Mouse (Mus musculus): Measurements from ENCODE around the gene Ttll12. TPM values are rescaled to one million over a fixed set of nuclear protein-coding genes. Genes with fewer than 3 reads are reported as not detected.

The Ttll12 gene
- polyA plus RNA-seq, 1 experiment: 56.6 TPM

GRCm38 (mm10) chr15:83532606-83533005 lies 62.4 kb downstream of the Ttll12 start:
- no peak for DNase-seq (ENCODE audit: low read depth)
- TF ChIP-seq POLR2A (IDR thresholded peaks at IDR 0.05; ENCODE audit: borderline replicate concordance, extremely low read depth, insufficient read depth, insufficient read length, poor library complexity, severe bottlenecking) (no peak), CTCF (IDR thresholded peaks at IDR 0.05; ENCODE audit: borderline replicate concordance, extremely low read depth, insufficient read depth, insufficient read length) (no peak)

- TF ChIP-seq CTCF (IDR thresholded peaks at IDR 0.05; ENCODE audit: borderline replicate concordance, extremely low read depth, insufficient read depth, insufficient read length) (peak; percentile 40; the same call in 1 of the 2 replicates), POLR2A (IDR thresholded peaks at IDR 0.05; ENCODE audit: borderline replicate concordance, extremely low read depth, insufficient read depth, insufficient read length, poor library complexity, severe bottlenecking) (no peak)
- DNase-seq (ENCODE audit: low read depth): no peak
Observed at GRCm38 (mm10) chr15:83531961-83532469, 62.9 kb downstream of the Ttll12 start.

- TF ChIP-seq POLR2A (IDR thresholded peaks at IDR 0.05; ENCODE audit: borderline replicate concordance, extremely low read depth, insufficient read depth, insufficient read length, poor library complexity, severe bottlenecking): no peak
- TF ChIP-seq CTCF (IDR thresholded peaks at IDR 0.05; ENCODE audit: borderline replicate concordance, extremely low read depth, insufficient read depth, insufficient read length): no peak
- no peak for DNase-seq (ENCODE audit: low read depth)
Observed at GRCm38 (mm10) chr15:83530688-83531087, 64.3 kb downstream of the Ttll12 start.

- TF ChIP-seq CTCF (IDR thresholded peaks at IDR 0.05; ENCODE audit: borderline replicate concordance, extremely low read depth, insufficient read depth, insufficient read length) (no peak), POLR2A (IDR thresholded peaks at IDR 0.05; ENCODE audit: borderline replicate concordance, extremely low read depth, insufficient read depth, insufficient read length, poor library complexity, severe bottlenecking) (no peak)
- no peak for DNase-seq (ENCODE audit: low read depth)
Observed at GRCm38 (mm10) chr15:83530233-83530632, 64.7 kb downstream of the Ttll12 start.

- TF ChIP-seq CTCF (IDR thresholded peaks at IDR 0.05; ENCODE audit: borderline replicate concordance, extremely low read depth, insufficient read depth, insufficient read length): no peak
- TF ChIP-seq POLR2A (IDR thresholded peaks at IDR 0.05; ENCODE audit: borderline replicate concordance, extremely low read depth, insufficient read depth, insufficient read length, poor library complexity, severe bottlenecking): no peak
- no peak for DNase-seq (ENCODE audit: low read depth)
Observed at GRCm38 (mm10) chr15:83529765-83530164, 65.2 kb downstream of the Ttll12 start.

GRCm38 (mm10) chr15:83528892-83529291 lies 66.1 kb downstream of the Ttll12 start:
- no peak for DNase-seq (ENCODE audit: low read depth)
- TF ChIP-seq POLR2A (IDR thresholded peaks at IDR 0.05; ENCODE audit: borderline replicate concordance, extremely low read depth, insufficient read depth, insufficient read length, poor library complexity, severe bottlenecking) (no peak), CTCF (IDR thresholded peaks at IDR 0.05; ENCODE audit: borderline replicate concordance, extremely low read depth, insufficient read depth, insufficient read length) (no peak)

- no peak for DNase-seq (ENCODE audit: low read depth)
- TF ChIP-seq CTCF (IDR thresholded peaks at IDR 0.05; ENCODE audit: borderline replicate concordance, extremely low read depth, insufficient read depth, insufficient read length): no peak
- no peak for TF ChIP-seq POLR2A (IDR thresholded peaks at IDR 0.05; ENCODE audit: borderline replicate concordance, extremely low read depth, insufficient read depth, insufficient read length, poor library complexity, severe bottlenecking)
Observed at GRCm38 (mm10) chr15:83527747-83528146, 67.2 kb downstream of the Ttll12 start.

- DNase-seq (ENCODE audit: low read depth): peak; percentile 12
- no peak for TF ChIP-seq POLR2A (IDR thresholded peaks at IDR 0.05; ENCODE audit: borderline replicate concordance, extremely low read depth, insufficient read depth, insufficient read length, poor library complexity, severe bottlenecking)
- TF ChIP-seq CTCF (IDR thresholded peaks at IDR 0.05; ENCODE audit: borderline replicate concordance, extremely low read depth, insufficient read depth, insufficient read length): no peak
Observed at GRCm38 (mm10) chr15:83527092-83527437, 67.9 kb downstream of the Ttll12 start.

- no peak for TF ChIP-seq CTCF (IDR thresholded peaks at IDR 0.05; ENCODE audit: borderline replicate concordance, extremely low read depth, insufficient read depth, insufficient read length)
- no peak for TF ChIP-seq POLR2A (IDR thresholded peaks at IDR 0.05; ENCODE audit: borderline replicate concordance, extremely low read depth, insufficient read depth, insufficient read length, poor library complexity, severe bottlenecking)
- DNase-seq (ENCODE audit: low read depth): peak; percentile 62
Observed at GRCm38 (mm10) chr15:83526424-83527091, 68.4 kb downstream of the Ttll12 start, which contains the start of gene Bik. TSS of gene Bik (plus strand) at chr15:83526862.

Other genes starting within 250 kb of the Ttll12 start
- 40.3 and 43.9 TPM in 2 replicates for gene Arfgap3, start 244.9 kb downstream of the Ttll12 start, polyA plus RNA-seq (2012; rRNA removed)
- gene Pacsin2, start 130.6 kb downstream of the Ttll12 start, polyA plus RNA-seq (2012; rRNA removed): 23.7 and 31.4 TPM in 2 replicates
- 58.1 and 89.6 TPM in 2 replicates for gene Ttll1, start 84.3 kb downstream of the Ttll12 start, polyA plus RNA-seq (2012; rRNA removed)
- gene Bik, start 68.3 kb downstream of the Ttll12 start, polyA plus RNA-seq (2012; rRNA removed): 0.71 and 1.3 TPM in 2 replicates
- 7.1 and 9.9 TPM in 2 replicates for gene Tspo, start 31.6 kb downstream of the Ttll12 start, polyA plus RNA-seq (2012; rRNA removed)
- 32.8 and 38.7 TPM in 2 replicates for gene Mcat, start 31.4 kb downstream of the Ttll12 start, polyA plus RNA-seq (2012; rRNA removed)
- 15.1 and 24.7 TPM in 2 replicates for gene Scube1, start 129.9 kb upstream of the Ttll12 start, polyA plus RNA-seq (2012; rRNA removed)
- gene Mpped1, start 184.3 kb upstream of the Ttll12 start, polyA plus RNA-seq (2012; rRNA removed): 51.5 and 124 TPM in 2 replicates